Mouse (Mus musculus): Measurements from ENCODE around the gene Ankrd39. TPM values are rescaled to one million over a fixed set of nuclear protein-coding genes. Genes with fewer than 3 reads are reported as not detected.

Ankrd39 gene
- polyA plus RNA-seq, 1 experiment from 2014 or later = 26.8 TPM

DNA sequence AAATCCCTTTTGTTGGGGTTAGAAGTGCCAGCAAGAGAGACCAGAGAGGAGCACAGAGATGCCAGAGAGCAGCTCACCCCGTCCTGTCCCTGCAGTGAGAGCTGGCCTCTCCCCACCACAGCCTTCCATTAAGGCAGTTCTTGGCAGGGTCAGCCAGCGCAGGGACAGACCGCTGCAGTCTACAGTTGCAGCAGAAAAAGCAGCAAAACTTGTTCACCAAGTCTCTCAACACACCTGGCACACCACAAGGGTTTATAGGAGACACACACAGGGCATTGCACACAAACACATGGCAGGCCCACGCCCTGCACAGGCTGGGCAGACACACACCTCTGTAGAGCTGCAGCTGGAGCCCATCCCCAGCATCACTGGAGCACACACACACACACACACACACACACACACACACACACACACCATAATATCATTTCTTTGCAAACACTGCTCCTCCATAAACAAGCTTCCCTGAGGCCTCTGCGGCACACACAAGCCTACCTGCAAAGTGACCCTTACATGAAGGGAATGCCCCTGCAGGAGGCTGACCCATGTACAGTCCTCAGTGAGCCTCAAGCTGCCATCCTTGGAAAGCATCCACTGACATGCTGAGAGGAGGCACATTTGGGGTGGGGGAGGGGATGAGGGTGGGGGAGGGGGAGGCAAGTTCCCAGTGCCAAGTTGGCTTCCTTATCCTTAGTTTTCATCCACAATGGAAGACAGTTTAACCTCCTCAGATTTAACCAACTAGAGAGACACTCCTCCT, 27.1 kb upstream of the Ankrd39 start:
- Histone ChIP-seq H3K27ac (ENCODE audit: low read length) (peak overlapping the region; percentile 60), H3K9ac (ENCODE audit: low read depth, low read length) (peak overlapping the region; percentile 38), H3K4me2 (ENCODE audit: low read depth, low read length) (no peak overlapping the region), H3K27me3 (replicated peaks; ENCODE audit: control insufficient read depth, insufficient read depth, low read length) (no peaks in the 10 kb centered on the region), H3K9me3 (ENCODE audit: control insufficient read depth, low read length) (no peaks in the 10 kb centered on the region), H3K4me1 (ENCODE audit: control insufficient read depth, insufficient read depth, low read length) (peaks cover 66% of the 10 kb centered on the region), H3K4me3 (ENCODE audit: low read length) (no peak overlapping the region), H3K36me3 (ENCODE audit: control insufficient read depth, insufficient read depth, low read length) (no peaks in the 10 kb centered on the region)
- ATAC-seq = peak; percentile 24; the same call in 1 of the 2 replicates
- 63% methylated on average over 5 of the region's 5 CpGs for WGBS

DNA sequence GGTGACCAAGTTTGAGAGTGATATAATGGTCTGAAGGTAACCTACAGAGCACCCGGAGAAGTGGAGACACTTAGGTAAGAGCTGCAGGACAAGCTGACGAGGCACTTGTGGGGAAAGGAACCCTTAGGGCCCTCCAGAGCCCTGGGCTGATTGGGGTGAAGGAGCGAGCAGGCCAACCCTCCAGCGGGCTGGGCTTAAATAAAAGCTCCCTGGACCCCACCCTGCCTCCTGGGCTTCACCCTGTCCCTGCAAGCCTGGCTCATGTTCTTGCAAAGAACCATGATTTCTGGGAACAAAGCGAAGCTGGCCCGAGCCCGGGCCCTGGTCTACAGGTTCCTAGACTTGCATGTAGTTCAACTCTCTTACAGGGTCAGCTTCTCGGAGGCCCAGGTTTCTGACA, 26.3 kb upstream of the Ankrd39 start:
- Histone ChIP-seq H3K4me1 (ENCODE audit: control insufficient read depth, insufficient read depth, low read length) (peaks cover 68% of the 10 kb centered on the region), H3K4me3 (ENCODE audit: low read length) (no peak overlapping the region), H3K27me3 (replicated peaks; ENCODE audit: control insufficient read depth, insufficient read depth, low read length) (no peaks in the 10 kb centered on the region), H3K9me3 (ENCODE audit: control insufficient read depth, low read length) (no peaks in the 10 kb centered on the region), H3K9ac (ENCODE audit: low read depth, low read length) (peak overlapping the region; percentile 38; the same call in 1 of the 2 replicates), H3K36me3 (ENCODE audit: control insufficient read depth, insufficient read depth, low read length) (no peaks in the 10 kb centered on the region), H3K4me2 (ENCODE audit: low read depth, low read length) (no peak overlapping the region), H3K27ac (ENCODE audit: low read length) (peak overlapping the region; percentile 60)
- no peak for ATAC-seq
- WGBS = 66% methylated on average over 8 of the region's 8 CpGs

DNA sequence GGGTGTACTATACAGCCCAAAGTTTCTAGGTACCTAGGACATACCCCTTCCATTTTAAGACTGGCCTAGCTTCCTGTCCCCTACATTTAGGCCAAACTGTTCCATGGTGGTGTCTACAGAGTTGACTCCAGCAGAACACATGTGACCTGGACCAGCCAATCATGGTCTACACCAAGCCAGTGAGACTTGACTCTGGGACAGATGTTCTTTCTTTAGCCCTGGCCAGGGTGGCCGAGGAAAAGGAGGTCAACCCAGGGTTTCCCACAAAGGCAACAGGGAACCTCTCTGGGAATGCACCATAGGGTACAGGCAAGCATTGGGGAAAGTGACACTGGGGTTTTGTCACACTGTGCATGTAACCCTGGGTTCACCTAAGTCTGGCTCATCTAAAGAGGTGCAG, 25.5 kb upstream of the Ankrd39 start:
- no peaks in the 10 kb centered on the region for H3K36me3 ChIP-seq (ENCODE audit: control insufficient read depth, insufficient read depth, low read length)
- H3K27ac ChIP-seq (ENCODE audit: low read length) = no peak overlapping the region
- H3K4me2 ChIP-seq (ENCODE audit: low read depth, low read length) = no peak overlapping the region
- no peak for ATAC-seq
- 62% methylated on average over 1 of the region's 1 CpGs for WGBS
- no peak overlapping the region for H3K4me3 ChIP-seq (ENCODE audit: low read length)
- peaks cover 65% of the 10 kb centered on the region for H3K4me1 ChIP-seq (ENCODE audit: control insufficient read depth, insufficient read depth, low read length)
- no peaks in the 10 kb centered on the region for H3K27me3 ChIP-seq (replicated peaks; ENCODE audit: control insufficient read depth, insufficient read depth, low read length)
- H3K9me3 ChIP-seq (ENCODE audit: control insufficient read depth, low read length) = no peaks in the 10 kb centered on the region
- no peak overlapping the region for H3K9ac ChIP-seq (ENCODE audit: low read depth, low read length)

DNA sequence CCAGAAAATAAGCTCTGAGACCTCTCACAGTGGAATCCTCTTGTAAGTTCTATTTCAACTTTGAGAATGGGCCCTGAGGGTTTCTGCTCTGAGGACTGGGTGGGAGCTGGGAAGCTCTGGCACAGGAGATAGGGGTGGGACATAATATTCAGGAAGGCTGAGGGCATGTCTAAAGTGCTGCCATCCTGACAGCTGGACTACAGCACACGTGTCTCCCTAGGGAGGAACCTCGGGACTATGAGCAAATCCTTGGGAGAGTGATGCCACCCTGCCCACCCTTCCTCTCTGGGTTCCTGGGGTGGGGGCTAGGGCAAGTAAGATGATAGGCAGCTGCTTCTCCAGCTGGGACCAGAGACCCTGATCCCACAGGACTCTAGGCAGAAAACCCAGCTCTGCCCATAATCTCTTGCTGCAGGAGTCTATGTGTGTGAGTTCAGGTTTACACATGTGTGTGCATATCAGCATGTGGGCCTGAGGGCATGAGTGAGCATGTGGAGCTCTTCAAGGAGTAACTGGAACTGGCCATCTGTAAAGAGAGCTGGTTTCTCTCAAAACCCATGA, 25.0 kb upstream of the Ankrd39 start:
- H3K9me3 ChIP-seq (ENCODE audit: control insufficient read depth, low read length) = no peaks in the 10 kb centered on the region
- no peak overlapping the region for H3K4me3 ChIP-seq (ENCODE audit: low read length)
- no peaks in the 10 kb centered on the region for H3K27me3 ChIP-seq (replicated peaks; ENCODE audit: control insufficient read depth, insufficient read depth, low read length)
- no peaks in the 10 kb centered on the region for H3K36me3 ChIP-seq (ENCODE audit: control insufficient read depth, insufficient read depth, low read length)
- no peak overlapping the region for H3K9ac ChIP-seq (ENCODE audit: low read depth, low read length)
- H3K4me2 ChIP-seq (ENCODE audit: low read depth, low read length) = no peak overlapping the region
- WGBS = 67% methylated on average over 2 of the region's 2 CpGs
- H3K27ac ChIP-seq (ENCODE audit: low read length) = peak overlapping the region; percentile 14
- ATAC-seq = no peak
- peaks cover 62% of the 10 kb centered on the region for H3K4me1 ChIP-seq (ENCODE audit: control insufficient read depth, insufficient read depth, low read length)

DNA sequence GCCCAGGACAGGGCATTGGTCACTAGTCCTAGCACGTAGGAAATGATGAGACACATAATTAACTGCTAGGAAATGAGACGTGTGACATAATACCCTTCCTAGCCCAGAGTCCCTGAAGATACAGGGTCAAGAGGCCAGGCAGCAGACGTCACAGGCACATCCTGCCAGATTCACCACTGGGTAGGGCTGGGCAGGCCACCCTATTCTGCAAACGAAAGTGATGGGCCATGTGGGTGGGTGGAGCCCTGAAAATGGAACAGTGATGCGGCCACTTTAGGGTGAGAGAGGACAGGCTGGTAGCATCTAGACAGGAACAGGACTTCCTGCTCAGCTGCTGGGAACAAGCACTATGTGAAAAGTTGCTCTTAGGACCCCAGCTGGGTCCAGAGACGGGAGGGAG, 24.4 kb upstream of the Ankrd39 start:
- Histone ChIP-seq H3K27me3 (replicated peaks; ENCODE audit: control insufficient read depth, insufficient read depth, low read length) (no peaks in the 10 kb centered on the region), H3K4me3 (ENCODE audit: low read length) (no peak overlapping the region), H3K9me3 (ENCODE audit: control insufficient read depth, low read length) (no peaks in the 10 kb centered on the region), H3K4me2 (ENCODE audit: low read depth, low read length) (no peak overlapping the region), H3K4me1 (ENCODE audit: control insufficient read depth, insufficient read depth, low read length) (peaks cover 57% of the 10 kb centered on the region), H3K9ac (ENCODE audit: low read depth, low read length) (no peak overlapping the region), H3K36me3 (ENCODE audit: control insufficient read depth, insufficient read depth, low read length) (no peaks in the 10 kb centered on the region), H3K27ac (ENCODE audit: low read length) (0 out of 2 replicates have a peak overlapping the region, but pooled peaks have one; percentile 11)
- WGBS = 52% methylated on average over 6 of the region's 6 CpGs
- ATAC-seq = no peak

DNA sequence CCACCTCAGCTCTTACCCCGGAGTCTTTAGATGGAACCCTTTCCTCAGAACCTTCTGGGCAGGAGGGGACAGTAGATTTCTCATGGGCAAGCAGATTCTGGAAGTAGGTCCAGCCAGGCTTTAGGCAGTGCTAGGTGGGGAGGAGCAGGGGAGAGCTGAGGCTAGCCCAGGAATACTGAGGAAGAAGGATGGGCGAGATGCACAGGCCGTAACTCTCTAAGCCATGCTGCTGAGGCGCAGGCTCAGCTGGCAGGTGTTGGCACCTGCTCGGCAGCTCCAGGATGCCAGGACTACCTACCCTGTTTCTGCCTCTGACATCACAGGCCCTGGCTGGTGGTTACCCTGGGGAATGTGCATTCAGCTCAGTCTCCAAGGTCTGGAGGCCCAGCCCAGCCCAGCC, 23.1 kb upstream of the Ankrd39 start:
- Histone ChIP-seq H3K9ac (ENCODE audit: low read depth, low read length) (no peak overlapping the region), H3K36me3 (ENCODE audit: control insufficient read depth, insufficient read depth, low read length) (no peaks in the 10 kb centered on the region), H3K27ac (ENCODE audit: low read length) (peak overlapping the region; percentile 56; the same call in 1 of the 2 replicates), H3K9me3 (ENCODE audit: control insufficient read depth, low read length) (no peaks in the 10 kb centered on the region), H3K4me1 (ENCODE audit: control insufficient read depth, insufficient read depth, low read length) (peaks cover 45% of the 10 kb centered on the region), H3K4me2 (ENCODE audit: low read depth, low read length) (no peak overlapping the region), H3K27me3 (replicated peaks; ENCODE audit: control insufficient read depth, insufficient read depth, low read length) (no peaks in the 10 kb centered on the region), H3K4me3 (ENCODE audit: low read length) (no peak overlapping the region)
- WGBS = 86% methylated on average over 5 of the region's 5 CpGs
- ATAC-seq = peak; percentile 27; the same call in 1 of the 2 replicates

DNA sequence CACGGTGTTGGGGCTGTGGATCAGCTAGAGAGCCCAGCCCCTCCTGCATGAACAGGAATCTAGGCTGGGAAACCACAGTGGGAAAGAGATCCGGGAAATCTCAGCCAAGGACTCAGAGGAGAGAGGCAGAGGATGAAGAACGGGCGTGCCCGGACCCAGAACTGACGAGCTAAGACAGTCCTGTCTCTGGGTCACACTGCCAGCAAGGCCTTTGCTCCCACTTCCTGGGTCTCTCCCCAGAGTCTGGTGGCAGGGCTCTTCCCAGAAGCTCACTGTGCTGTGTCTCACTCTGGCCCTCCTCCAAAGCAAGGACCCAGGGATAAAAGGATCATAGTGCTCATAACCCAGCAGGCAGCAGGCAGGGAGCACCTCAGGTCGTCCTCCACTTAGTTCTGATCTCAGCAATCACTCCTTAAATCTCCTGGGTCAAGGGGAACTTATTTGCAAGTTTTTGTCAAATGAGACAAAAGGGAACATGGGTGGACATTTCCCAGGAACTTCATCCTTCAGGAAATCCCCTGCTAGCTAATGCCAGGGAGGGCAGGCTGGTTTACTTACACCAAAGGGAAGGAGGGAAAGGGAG, 22.5 kb upstream of the Ankrd39 start:
- Histone ChIP-seq H3K9ac (ENCODE audit: low read depth, low read length) (peak overlapping the region; percentile 30; the same call in 1 of the 2 replicates), H3K27me3 (replicated peaks; ENCODE audit: control insufficient read depth, insufficient read depth, low read length) (no peaks in the 10 kb centered on the region), H3K4me1 (ENCODE audit: control insufficient read depth, insufficient read depth, low read length) (peaks cover 45% of the 10 kb centered on the region), H3K4me3 (ENCODE audit: low read length) (no peak overlapping the region), H3K4me2 (ENCODE audit: low read depth, low read length) (no peak overlapping the region), H3K36me3 (ENCODE audit: control insufficient read depth, insufficient read depth, low read length) (no peaks in the 10 kb centered on the region), H3K27ac (ENCODE audit: low read length) (peak overlapping the region; percentile 56), H3K9me3 (ENCODE audit: control insufficient read depth, low read length) (no peaks in the 10 kb centered on the region)
- WGBS = 53% methylated on average over 7 of the region's 7 CpGs
- ATAC-seq = no peak

DNA sequence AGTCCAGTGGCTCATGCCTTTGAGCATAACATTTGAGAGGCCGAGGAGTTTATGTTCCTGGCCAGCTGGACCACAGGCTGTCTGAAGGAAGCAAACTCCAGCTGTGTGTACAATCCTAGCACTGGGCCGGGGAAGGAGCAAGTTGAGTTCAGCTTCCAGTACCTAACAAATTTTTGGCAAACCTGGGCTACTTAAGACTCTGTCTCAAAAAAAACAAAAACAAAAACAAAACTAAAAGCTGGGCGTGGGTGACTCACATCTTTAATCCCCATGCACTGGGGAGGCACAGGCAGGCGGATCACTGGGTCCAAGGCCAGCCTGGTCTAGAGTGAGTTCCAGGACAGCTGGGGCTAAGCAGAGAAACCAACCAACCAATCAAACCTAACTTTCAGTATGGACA, 21.5 kb upstream of the Ankrd39 start:
- ATAC-seq = peak; percentile 26
- peaks cover 36% of the 10 kb centered on the region for H3K4me1 ChIP-seq (ENCODE audit: control insufficient read depth, insufficient read depth, low read length)
- no peaks in the 10 kb centered on the region for H3K9me3 ChIP-seq (ENCODE audit: control insufficient read depth, low read length)
- H3K9ac ChIP-seq (ENCODE audit: low read depth, low read length) = no peak overlapping the region
- no peaks in the 10 kb centered on the region for H3K36me3 ChIP-seq (ENCODE audit: control insufficient read depth, insufficient read depth, low read length)
- no peak overlapping the region for H3K4me2 ChIP-seq (ENCODE audit: low read depth, low read length)
- WGBS = 68% methylated on average over 4 of the region's 4 CpGs
- H3K27me3 ChIP-seq (replicated peaks; ENCODE audit: control insufficient read depth, insufficient read depth, low read length) = no peaks in the 10 kb centered on the region
- H3K4me3 ChIP-seq (ENCODE audit: low read length) = no peak overlapping the region
- peak overlapping the region; percentile 45 for H3K27ac ChIP-seq (ENCODE audit: low read length)

DNA sequence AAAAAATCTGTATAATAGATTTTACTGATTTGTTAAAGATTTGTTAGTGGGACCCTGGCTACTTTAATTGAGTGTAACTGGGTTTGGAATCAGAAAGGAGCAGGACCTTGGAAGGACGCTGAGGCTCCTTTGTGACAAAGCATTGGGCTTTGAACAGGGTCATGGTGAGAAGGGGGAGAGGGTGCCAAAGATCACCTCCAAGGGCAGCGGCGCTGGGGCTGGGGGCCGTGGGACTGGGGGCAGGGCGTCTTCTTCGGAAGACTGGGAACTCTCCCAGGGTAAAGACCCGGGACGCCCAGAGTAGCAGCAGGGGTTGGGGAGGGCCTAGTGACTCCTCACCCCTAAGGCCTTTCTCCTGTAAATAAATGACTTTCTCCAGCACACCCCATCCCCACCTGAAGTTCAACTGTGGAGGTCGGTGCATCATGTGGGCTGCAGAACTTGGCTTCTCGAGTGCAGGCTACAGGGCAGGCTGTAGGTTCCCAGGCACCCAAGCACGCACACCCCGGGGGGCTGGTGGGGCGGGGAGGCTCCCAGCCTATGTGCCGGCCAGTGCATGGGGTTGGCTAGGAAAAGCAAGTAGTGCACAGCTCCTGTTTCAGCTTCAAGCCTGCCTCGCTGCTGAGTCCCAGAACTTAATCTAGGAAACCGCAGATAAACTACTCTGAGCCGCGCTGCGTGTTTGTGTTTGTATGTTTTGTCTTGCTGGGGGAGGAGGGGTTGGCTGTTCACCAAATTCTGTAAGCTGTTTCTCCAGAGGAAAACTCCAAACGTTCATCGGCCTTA, 20.8 kb upstream of the Ankrd39 start:
- Histone ChIP-seq H3K36me3 (ENCODE audit: control insufficient read depth, insufficient read depth, low read length) (no peaks in the 10 kb centered on the region), H3K9me3 (ENCODE audit: control insufficient read depth, low read length) (no peaks in the 10 kb centered on the region), H3K9ac (ENCODE audit: low read depth, low read length) (0 out of 2 replicates have a peak overlapping the region, but pooled peaks have one; percentile 13), H3K4me3 (ENCODE audit: low read length) (no peak overlapping the region), H3K4me2 (ENCODE audit: low read depth, low read length) (no peak overlapping the region), H3K27me3 (replicated peaks; ENCODE audit: control insufficient read depth, insufficient read depth, low read length) (no peaks in the 10 kb centered on the region), H3K4me1 (ENCODE audit: control insufficient read depth, insufficient read depth, low read length) (peaks cover 33% of the 10 kb centered on the region), H3K27ac (ENCODE audit: low read length) (peak overlapping the region; percentile 68)
- WGBS = 45% methylated on average over 21 of the region's 21 CpGs
- peak; percentile 24 for ATAC-seq

Measured in intestine, embryonic 16.5 days (tissue).